Mouse (Mus musculus) myocyte (in vitro differentiated cells): ENCODE measurements around the gene Tmprss7.

ENCODE experiments used
- MAX ChIP-seq: IDR thresholded peaks from one replicate; pipeline ENCODE4 v1.6.1; 2011; ENCODE audit warnings: low read depth, mild to moderate bottlenecking, control low read depth
- MYOD1 ChIP-seq, 3 experiments: IDR thresholded peaks; one replicate each; pipeline ENCODE4 v1.6.1; 2011; ENCODE audit warnings: control low read depth in 2 of 3, low read depth in 2 of 3, mild to moderate bottlenecking in 2 of 3, moderate library complexity in 1 of 3; ENCODE audit not compliant: insufficient read length in 2 of 3, control insufficient read depth in 1 of 3
- MYOG ChIP-seq, 3 experiments: IDR thresholded peaks; one replicate each; pipeline ENCODE4 v1.6.1; 2011; ENCODE audit warnings: control low read depth in 2 of 3, low read depth in 2 of 3, mild to moderate bottlenecking in 2 of 3; ENCODE audit not compliant: insufficient read length in 2 of 3, control insufficient read depth in 1 of 3, insufficient read depth in 1 of 3
- POLR2A ChIP-seq: IDR thresholded peaks from one replicate; pipeline ENCODE4 v1.6.1; 2011; ENCODE audit warnings: low read depth, mild to moderate bottlenecking, control low read depth, moderate library complexity; ENCODE audit not compliant: insufficient read length
- POLR2AphosphoS2 ChIP-seq: IDR thresholded peaks from one replicate; pipeline ENCODE4 v1.6.1; 2011; ENCODE audit warnings: low read depth, control low read depth; ENCODE audit not compliant: insufficient read length
- REST ChIP-seq: IDR thresholded peaks from one replicate; pipeline ENCODE4 v1.6.1; 2011; ENCODE audit warnings: mild to moderate bottlenecking, control low read depth, moderate library complexity; ENCODE audit not compliant: insufficient read depth, insufficient read length
- TCF12 ChIP-seq: IDR thresholded peaks from one replicate; pipeline ENCODE4 v1.6.1; 2011; ENCODE audit warnings: mild to moderate bottlenecking, control low read depth; ENCODE audit not compliant: poor library complexity, insufficient read depth, severe bottlenecking
- TCF3 ChIP-seq: IDR thresholded peaks from one replicate; pipeline ENCODE4 v1.6.1; 2011; ENCODE audit warnings: low read depth, control low read depth; ENCODE audit not compliant: insufficient read length
- USF1 ChIP-seq: IDR thresholded peaks from one replicate; pipeline ENCODE4 v1.6.1; 2011; ENCODE audit warnings: low read depth, mild to moderate bottlenecking, control low read depth, moderate library complexity

DNA sequence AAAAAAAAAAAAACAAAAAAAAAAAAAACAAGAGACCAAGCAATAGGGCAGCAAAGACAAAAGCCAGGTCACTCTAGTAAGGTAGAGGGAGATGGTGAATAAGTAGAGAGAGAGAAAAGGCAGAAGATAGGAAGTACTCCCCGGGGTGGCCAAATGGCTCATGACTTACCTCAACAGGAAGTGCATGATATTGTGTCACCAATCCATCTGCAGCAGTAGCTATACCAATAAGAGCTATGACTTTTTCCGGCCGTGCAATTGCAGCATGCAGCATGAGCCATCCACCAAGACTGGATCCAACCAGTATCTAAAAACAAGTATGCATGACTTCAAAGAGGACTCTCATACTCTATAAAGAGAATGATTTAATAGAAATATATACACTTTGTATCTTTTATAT, 43.3 kb upstream of the Tmprss7 start:
- TF ChIP-seq POLR2A (no peak), TCF12 (no peak), POLR2AphosphoS2 (no peak), MYOG (IDR thresholded peaks at IDR 0.05; ENCODE audit: control insufficient read depth in 1 of 3, insufficient read depth in 1 of 3, insufficient read length in 2 of 3, low read depth in 2 of 3) (no peak), MAX (no peak), MYOD1 (IDR thresholded peaks at IDR 0.05; ENCODE audit: control insufficient read depth in 1 of 3, insufficient read length in 2 of 3, low read depth in 2 of 3) (no peak), REST (no peak), TCF3 (no peak), USF1 (no peak)
